Mouse (Mus musculus) adrenal gland, postnatal 14 days (tissue): ENCODE results near the gene Rasgrp3. TPM values are rescaled to one million over a fixed set of nuclear protein-coding genes. Genes with fewer than 3 reads are reported as not detected.

ENCODE experiments used
- DNase-seq: peaks from one replicate; pipeline ENCODE4 v3.0.0; 2021; ENCODE audit warnings: mixed read lengths
- total RNA-seq: library from RNA; stranded (reverse); gene quantifications from 2 replicates; pipeline ENCODE4 v1.2.3, GENCODE M21; 2021

Gene Rasgrp3
- total RNA-seq, 1 experiment from 2014 or later: 23.3 TPM

GRCm38 (mm10) chr17:75503031-75503430, 67.3 kb downstream of the Rasgrp3 start:
- no peak for DNase-seq

GRCm38 (mm10) chr17:75505053-75505452, 69.4 kb downstream of the Rasgrp3 start:
- DNase-seq: no peak

- no peak for DNase-seq
These were observed 70.5 kb downstream of the Rasgrp3 start for GRCm38 (mm10) chr17:75506097-75506675.

- DNase-seq: no peak
These were observed 71.3 kb downstream of the Rasgrp3 start for GRCm38 (mm10) chr17:75506708-75507641.

GRCm38 (mm10) chr17:75509257-75509656, 73.6 kb downstream of the Rasgrp3 start:
- no peak for DNase-seq

- peak; percentile 26 for DNase-seq
These were observed 80.9 kb downstream of the Rasgrp3 start for GRCm38 (mm10) chr17:75516591-75516990.

- DNase-seq: no peak
These were observed 82.6 kb downstream of the Rasgrp3 start for GRCm38 (mm10) chr17:75518181-75518901.

GRCm38 (mm10) chr17:75519239-75519900, 83.7 kb downstream of the Rasgrp3 start:
- DNase-seq: peak; percentile 41

- DNase-seq: no peak
These were observed 85.6 kb downstream of the Rasgrp3 start for GRCm38 (mm10) chr17:75521236-75521842.

GRCm38 (mm10) chr17:75522347-75523065, 86.8 kb downstream of the Rasgrp3 start:
- DNase-seq: peak; percentile 74

GRCm38 (mm10) chr17:75523812-75524211, 88.1 kb downstream of the Rasgrp3 start:
- DNase-seq: peak; percentile 57

- no peak for DNase-seq
These were observed 90.7 kb downstream of the Rasgrp3 start for GRCm38 (mm10) chr17:75526411-75526810.

- DNase-seq: no peak
These were observed 93.7 kb downstream of the Rasgrp3 start for GRCm38 (mm10) chr17:75529222-75529935.

- DNase-seq: no peak
These were observed 96.8 kb downstream of the Rasgrp3 start for GRCm38 (mm10) chr17:75532469-75532986.

- no peak for DNase-seq
These were observed 98.8 kb downstream of the Rasgrp3 start for GRCm38 (mm10) chr17:75534314-75535020.

- DNase-seq: no peak
These were observed 99.9 kb downstream of the Rasgrp3 start for GRCm38 (mm10) chr17:75535612-75536011.

GRCm38 (mm10) chr17:75536396-75537049, 100.8 kb downstream of the Rasgrp3 start:
- DNase-seq: peak; percentile 58

GRCm38 (mm10) chr17:75537050-75537445, 101.4 kb downstream of the Rasgrp3 start:
- no peak for DNase-seq

- no peak for DNase-seq
These were observed 102.7 kb downstream of the Rasgrp3 start for GRCm38 (mm10) chr17:75538431-75538830.
